Mouse (Mus musculus) G1E (cell line): ENCODE measurements at regions not wholly inside any gene's neighbourhood (a gene's known extent, or its start where the extent isn't known, plus 50 kb on each side); places are given as distances from the start of the nearest gene placed in this dataset.

Experiments used
- ATAC-seq: 2 replicates; pipeline ENCODE4 v1.8.0; 2016; ENCODE audit warnings: mild to moderate bottlenecking; ENCODE audit not compliant: insufficient number of reproducible peaks, poor library complexity, low FRiP score, severe bottlenecking; ENCODE audit errors: extremely low read depth
- DNase-seq: peaks from one replicate; pipeline ENCODE4 v3.0.0; 2012; ENCODE audit warnings: low spot score
- H3K27me3 ChIP-seq: 2 replicates; pipeline ENCODE4 v1.6.1; 2012; ENCODE audit warnings: mild to moderate bottlenecking, low read length, inconsistent platforms; ENCODE audit not compliant: insufficient read depth
- H3K36me3 ChIP-seq: replicated peaks from 2 replicates; pipeline ENCODE3; 2012; ENCODE audit warnings: mild to moderate bottlenecking, inconsistent platforms
- H3K4me1 ChIP-seq: 2 replicates; pipeline ENCODE4 v1.6.1; 2012; ENCODE audit warnings: low read depth, low read length, inconsistent platforms, mixed read lengths; ENCODE audit not compliant: insufficient read depth
- H3K4me3 ChIP-seq: 2 replicates; pipeline ENCODE4 v1.5.1; 2012; ENCODE audit warnings: low read depth, mild to moderate bottlenecking, inconsistent platforms, low read length, moderate library complexity, mixed read lengths
- H3K9me3 ChIP-seq: replicated peaks from 2 replicates; pipeline ENCODE4 v1.6.1; 2012; ENCODE audit warnings: inconsistent platforms
- CTCF ChIP-seq: IDR thresholded peaks from 2 replicates; pipeline ENCODE4 v1.5.1; 2012; ENCODE audit warnings: low read depth, low read length, inconsistent platforms, mixed read lengths
- GATA1 ChIP-seq: IDR thresholded peaks from 2 replicates; pipeline ENCODE4 v1.6.1; 2012; ENCODE audit warnings: borderline replicate concordance, low read length, inconsistent platforms, mixed read lengths
- GATA2 ChIP-seq: IDR thresholded peaks from 2 replicates; pipeline ENCODE4 v1.6.1; 2012; ENCODE audit warnings: low read depth, low read length, inconsistent platforms, borderline replicate concordance
- POLR2AphosphoS5 ChIP-seq: IDR thresholded peaks from 2 replicates; pipeline ENCODE4 v1.6.1; 2012; ENCODE audit warnings: low read depth, low read length, inconsistent platforms; ENCODE audit not compliant: insufficient replicate concordance
- TAL1 ChIP-seq: conservative IDR thresholded peaks from 2 replicates; pipeline ENCODE4 v1.6.1; 2012; ENCODE audit warnings: low read depth, low read length, inconsistent platforms, mixed read lengths

DNA sequence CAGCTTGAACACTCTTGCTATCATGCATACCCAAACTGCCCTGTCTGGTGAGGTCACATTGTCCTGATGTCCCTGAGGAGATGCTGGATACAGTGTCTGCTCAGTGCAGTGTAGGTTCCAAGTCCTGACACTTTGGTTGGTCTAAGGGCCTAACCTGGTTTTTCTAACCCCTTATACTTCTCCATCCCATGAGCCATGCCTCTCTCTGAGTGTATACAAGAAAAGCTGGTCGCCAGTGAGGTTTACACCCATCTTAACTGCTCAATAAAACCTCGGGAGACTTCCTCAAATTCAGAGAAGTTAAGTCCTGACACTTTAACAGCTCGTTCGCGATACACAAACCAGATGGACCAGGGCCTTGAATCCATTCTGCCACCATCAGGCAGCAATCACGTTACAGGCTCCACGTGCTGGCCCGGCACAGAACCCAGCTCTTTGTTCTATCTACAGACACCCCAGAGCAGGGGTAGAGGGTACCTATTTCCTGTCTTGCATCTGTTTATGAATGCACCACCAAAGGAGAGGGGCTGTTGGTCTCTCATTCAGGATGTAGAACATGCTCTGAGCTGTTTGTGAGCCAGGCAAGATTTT lies 320.0 kb upstream of the Tbx3 start:
- Histone ChIP-seq H3K4me1 (no peaks in the 10 kb centered on the region), H3K4me3 (no peak overlapping the region), H3K36me3 (no peaks in the 10 kb centered on the region), H3K27me3 (no peaks in the 10 kb centered on the region), H3K9me3 (peaks cover 75% of the 10 kb centered on the region)
- no peak for TF ChIP-seq GATA1
- no peak for TF ChIP-seq POLR2AphosphoS5
- no peak for TF ChIP-seq CTCF
- TF ChIP-seq TAL1, result no peak
- TF ChIP-seq GATA2, result no peak
- no peak for DNase-seq
- no peak for ATAC-seq

DNA sequence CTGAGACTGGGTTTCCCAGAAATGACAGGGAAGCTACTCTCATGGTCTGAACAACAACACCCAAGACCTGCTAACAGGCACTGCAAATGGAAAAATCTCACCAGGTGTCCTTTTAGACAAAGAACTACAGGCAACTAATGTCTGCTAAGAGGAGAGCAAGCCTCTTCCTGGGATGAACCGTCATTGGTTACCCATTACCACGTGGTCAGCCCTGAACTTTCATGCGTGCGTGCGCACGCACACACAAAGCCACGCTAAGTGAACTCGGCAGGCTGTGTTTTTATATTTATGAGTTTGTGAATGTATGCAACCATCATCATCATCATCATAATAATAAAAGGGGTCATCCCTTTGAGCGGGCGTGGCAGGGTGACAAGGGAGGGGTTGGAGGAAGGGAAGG lies 315.0 kb upstream of the Tbx3 start:
- Histone ChIP-seq H3K9me3 (peaks cover 75% of the 10 kb centered on the region), H3K27me3 (no peaks in the 10 kb centered on the region), H3K4me1 (no peaks in the 10 kb centered on the region), H3K4me3 (no peak overlapping the region), H3K36me3 (no peaks in the 10 kb centered on the region)
- TF ChIP-seq GATA1, result no peak
- no peak for TF ChIP-seq GATA2
- no peak for TF ChIP-seq TAL1
- TF ChIP-seq POLR2AphosphoS5, result no peak
- TF ChIP-seq CTCF, result no peak
- no peak for ATAC-seq
- no peak for DNase-seq

DNA sequence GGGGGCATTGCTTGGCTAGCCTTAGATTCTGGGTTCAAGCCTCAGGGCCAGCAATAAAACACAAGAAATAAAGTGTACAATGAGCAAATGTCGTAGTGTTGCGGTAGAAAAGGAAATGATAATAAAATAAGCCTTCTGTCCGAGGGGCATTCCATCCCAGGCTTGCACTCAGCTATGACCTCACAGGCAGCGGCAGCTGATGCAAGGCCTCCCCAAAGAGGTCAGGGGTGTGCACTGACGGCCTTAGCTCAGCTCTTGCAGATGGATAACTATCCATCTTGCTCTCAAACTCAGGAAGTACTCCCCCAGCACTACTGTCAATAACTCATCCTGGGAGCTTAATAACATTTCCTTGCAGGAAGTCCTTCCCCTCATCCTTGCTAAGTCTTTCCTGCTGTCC lies 314.4 kb upstream of the Tbx3 start:
- no peak for ATAC-seq
- H3K27me3 ChIP-seq, result no peaks in the 10 kb centered on the region
- H3K4me3 ChIP-seq, result no peak overlapping the region
- no peaks in the 10 kb centered on the region for H3K36me3 ChIP-seq
- no peak for TF ChIP-seq TAL1
- no peak for TF ChIP-seq POLR2AphosphoS5
- TF ChIP-seq CTCF, result no peak
- no peak for TF ChIP-seq GATA2
- no peak for TF ChIP-seq GATA1
- no peaks in the 10 kb centered on the region for H3K4me1 ChIP-seq
- peaks cover 77% of the 10 kb centered on the region for H3K9me3 ChIP-seq
- no peak for DNase-seq

DNA sequence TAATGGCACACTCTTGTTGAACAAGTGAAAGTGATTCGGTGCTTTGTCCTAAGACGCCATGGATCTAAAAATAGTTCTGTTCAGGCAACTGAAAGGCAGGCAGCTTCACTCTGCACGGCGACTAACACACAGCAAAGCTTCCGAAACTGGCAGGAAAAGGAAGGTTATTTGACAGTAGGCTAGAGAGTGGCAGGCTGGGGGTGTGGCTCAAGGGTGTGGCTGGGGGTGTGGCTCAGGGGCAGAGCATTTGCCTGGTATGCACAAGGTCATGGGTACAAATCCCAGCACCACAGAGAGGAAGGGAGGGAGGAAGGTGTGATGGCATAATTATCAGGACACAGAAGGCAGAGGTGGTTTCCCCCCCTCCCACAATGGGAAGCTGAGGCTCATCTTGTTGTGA lies 310.8 kb upstream of the Tbx3 start:
- Histone ChIP-seq H3K4me3 (no peak overlapping the region), H3K27me3 (no peaks in the 10 kb centered on the region), H3K36me3 (no peaks in the 10 kb centered on the region), H3K9me3 (peaks cover 80% of the 10 kb centered on the region), H3K4me1 (no peaks in the 10 kb centered on the region)
- ATAC-seq (no peak), DNase-seq (no peak)
- TF ChIP-seq POLR2AphosphoS5 (no peak), GATA1 (no peak), CTCF (no peak), TAL1 (no peak), GATA2 (no peak)

DNA sequence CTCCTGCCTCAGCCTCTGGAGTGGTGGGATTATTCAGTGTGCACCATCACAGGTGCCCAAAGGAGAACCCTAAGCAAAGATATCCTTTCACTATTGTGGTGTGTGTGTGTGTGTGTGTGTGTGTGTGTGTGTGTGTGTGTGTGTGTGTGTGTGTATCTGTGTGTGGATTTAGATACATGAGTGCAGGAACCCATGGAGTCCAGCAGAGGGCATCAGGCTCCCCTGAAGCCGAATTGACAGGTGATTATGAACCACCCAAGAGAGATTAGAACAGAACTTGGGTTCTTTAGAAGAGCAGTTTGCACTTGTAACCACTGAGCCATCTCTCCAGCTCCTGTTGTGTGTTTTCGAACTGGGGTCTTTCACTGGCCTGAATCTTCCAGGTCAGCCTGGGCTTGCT lies 310.1 kb upstream of the Tbx3 start:
- no peak for TF ChIP-seq GATA1
- TF ChIP-seq TAL1, result no peak
- no peak for TF ChIP-seq CTCF
- no peak for TF ChIP-seq POLR2AphosphoS5
- TF ChIP-seq GATA2, result no peak
- ATAC-seq, result no peak
- no peak for DNase-seq
- Histone ChIP-seq H3K36me3 (no peaks in the 10 kb centered on the region), H3K4me1 (no peaks in the 10 kb centered on the region), H3K27me3 (no peaks in the 10 kb centered on the region), H3K4me3 (no peak overlapping the region), H3K9me3 (peaks cover 81% of the 10 kb centered on the region)

DNA sequence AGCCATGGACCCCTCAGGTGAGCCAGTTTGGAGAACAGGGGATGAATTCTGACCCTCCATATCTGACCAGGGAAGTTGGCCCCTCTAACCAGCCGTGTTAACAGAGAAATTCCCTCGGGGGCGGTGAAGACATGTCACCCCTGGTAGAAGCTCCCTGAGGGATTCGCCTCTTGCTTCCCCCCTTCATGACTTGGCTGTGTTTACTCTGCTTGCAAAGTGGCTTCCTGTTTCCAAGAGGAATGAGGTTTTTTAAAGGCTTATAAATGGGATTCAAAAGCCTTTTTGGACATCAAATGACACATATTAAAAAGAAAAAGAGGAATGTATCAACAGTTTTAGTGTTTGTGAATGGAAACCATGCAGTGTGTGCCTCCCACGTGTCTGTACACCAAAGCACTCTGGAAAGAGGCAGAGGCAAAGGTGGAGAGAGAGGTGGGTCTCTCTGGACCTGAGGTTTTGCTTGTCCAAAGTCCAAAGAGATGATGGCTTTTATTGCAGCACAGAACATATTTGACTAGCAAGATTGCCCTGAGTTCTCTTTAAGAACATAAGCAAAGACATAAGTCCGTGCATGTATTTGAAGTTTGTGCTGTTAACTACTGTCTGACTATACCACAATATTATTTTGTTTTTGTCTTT lies 308.9 kb upstream of the Tbx3 start:
- ATAC-seq (no peak), DNase-seq (no peak)
- H3K4me1 ChIP-seq, result no peaks in the 10 kb centered on the region
- H3K4me3 ChIP-seq, result no peak overlapping the region
- H3K9me3 ChIP-seq, result peaks cover 80% of the 10 kb centered on the region
- no peaks in the 10 kb centered on the region for H3K27me3 ChIP-seq
- no peaks in the 10 kb centered on the region for H3K36me3 ChIP-seq
- TF ChIP-seq POLR2AphosphoS5 (no peak), TAL1 (no peak), CTCF (no peak), GATA2 (no peak), GATA1 (no peak)
